Mouse (Mus musculus) adrenal gland, adult 18-20 months (tissue): ENCODE results near the gene Itga10. TPM values are rescaled to one million over a fixed set of nuclear protein-coding genes. Genes with fewer than 3 reads are reported as not detected.
"Not testable (repeated sequence)": the region's sequence is repeated elsewhere in the genome, so short reads cannot be mapped to it uniquely, and the experiment has no call there.

Source experiments
- DNase-seq, 2 experiments: peaks; one replicate each; pipeline ENCODE4 v3.0.0; 2021 to 2022; ENCODE audit warnings: low spot score in 2 of 2
- long read RNA-seq, 2 experiments: library from polyadenylated mRNA; stranded (forward); transcript quantifications; one replicate each; pipeline ENCODE4 v2.0.0; 2021
- total RNA-seq, 2 experiments: library from RNA; stranded (reverse); gene quantifications; 1 replicate in 1 of 2; 2 replicates in 1 of 2; pipeline ENCODE4 v1.2.3; 2021

Gene Itga10
- total RNA-seq = 1 to 10 TPM; 1.4 to 3.0 TPM
- long read RNA-seq, experiment 1 = 0 reads
- long read RNA-seq, experiment 2 = 0 reads

DNA sequence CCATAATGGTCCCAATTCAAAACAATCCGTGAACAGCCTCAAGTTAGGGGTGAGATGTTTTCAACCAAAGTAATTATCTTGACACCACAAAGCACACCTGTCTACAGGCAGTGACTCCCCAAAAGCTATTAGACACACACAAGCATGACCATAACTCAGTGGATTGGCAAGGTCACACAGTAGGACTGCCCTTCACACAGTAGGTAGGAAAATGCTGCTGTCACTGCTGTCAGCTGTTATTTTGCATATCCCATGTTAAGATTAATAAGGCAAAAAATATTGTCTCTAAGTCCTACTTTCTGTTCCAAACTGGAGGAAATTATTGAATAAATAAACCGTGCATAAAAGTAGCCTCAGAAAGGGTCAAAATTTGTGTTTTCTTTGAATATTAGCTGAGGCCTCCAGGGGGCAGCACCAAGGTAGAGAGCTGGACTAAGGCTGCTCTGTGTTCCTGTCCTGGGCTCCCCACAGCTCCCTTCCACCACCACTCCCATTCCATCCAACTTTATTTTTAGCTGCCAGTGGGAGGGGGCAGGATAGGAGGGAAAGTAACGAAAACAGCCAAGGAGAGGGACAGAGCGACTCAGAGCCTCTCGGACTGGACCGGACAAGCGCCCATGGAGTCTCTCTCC, at the start of gene Itga10:
Gene Itga10 (plus strand): TSS at position 567 of the 632 bp plus-strand sequence.
- no peak for DNase-seq

DNA sequence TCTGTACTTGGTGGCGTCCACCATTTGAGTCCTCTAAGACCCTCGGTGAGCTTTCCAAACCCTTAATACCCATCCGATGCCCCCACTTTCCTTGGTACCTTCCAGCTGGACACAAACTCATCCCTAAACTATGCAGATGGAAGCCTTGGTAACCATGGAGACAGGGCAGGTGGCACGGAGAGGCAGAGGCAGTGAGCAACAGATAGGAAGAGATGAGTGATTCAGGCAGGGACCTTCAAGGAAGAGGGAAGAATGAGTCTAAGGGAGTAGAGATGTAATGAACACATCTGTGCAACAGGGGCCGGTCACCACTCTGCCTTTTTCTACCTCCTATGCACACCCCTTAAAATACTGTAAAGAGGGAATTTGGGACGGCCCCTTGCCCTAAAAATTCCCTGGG, 49.7 kb upstream of the Itga10 start:
- DNase-seq = no peak

DNA sequence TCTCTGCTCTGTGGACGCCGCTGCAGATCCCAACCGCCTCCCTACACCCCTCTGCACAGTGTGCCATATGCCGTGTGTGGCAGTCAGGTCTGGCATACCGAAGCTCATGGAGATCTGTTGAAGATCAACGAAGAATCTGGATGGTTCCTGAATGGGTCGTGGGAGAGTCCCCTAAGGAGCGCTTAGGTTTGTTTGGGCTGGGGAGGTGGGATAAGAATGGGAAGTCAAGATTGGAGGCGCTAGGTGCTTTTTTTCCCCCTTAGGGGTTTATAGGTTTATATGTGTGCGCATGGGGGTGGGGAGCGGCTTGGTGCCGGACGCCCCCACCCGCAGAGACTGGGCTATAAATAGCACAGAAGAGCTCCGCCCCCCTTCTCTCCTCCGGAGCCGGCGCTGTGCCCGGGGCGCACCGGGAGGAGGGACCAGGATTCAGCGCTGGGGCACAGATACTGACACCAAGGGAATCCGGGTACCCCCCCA, 49.1 kb upstream of the Itga10 start, which contains the start of gene Ankrd34a:
Gene Ankrd34a (plus strand): TSS at position 409 of the 480 bp plus-strand sequence.
- DNase-seq = peak; percentile 46 to 62

DNA sequence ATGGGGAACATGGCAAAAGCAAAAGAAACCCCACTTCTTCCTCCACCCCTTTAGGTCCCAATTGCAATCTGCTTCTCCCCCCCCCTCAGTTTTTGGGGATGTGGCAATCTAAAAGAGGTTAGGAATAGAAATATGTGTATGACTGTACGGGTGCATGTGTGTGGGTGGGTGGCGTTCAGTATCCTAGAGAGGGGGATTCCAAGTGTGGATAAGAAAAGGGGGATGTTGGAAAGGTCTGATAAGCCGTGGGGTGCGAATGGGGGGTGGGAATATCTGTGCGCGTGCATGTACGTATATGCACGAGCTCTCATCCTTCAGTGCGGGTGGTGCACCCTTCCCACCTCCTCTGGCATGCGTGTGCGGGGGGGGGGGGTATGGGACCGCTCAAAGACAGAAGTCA, 48.5 kb upstream of the Itga10 start:
- no peak for DNase-seq

DNA sequence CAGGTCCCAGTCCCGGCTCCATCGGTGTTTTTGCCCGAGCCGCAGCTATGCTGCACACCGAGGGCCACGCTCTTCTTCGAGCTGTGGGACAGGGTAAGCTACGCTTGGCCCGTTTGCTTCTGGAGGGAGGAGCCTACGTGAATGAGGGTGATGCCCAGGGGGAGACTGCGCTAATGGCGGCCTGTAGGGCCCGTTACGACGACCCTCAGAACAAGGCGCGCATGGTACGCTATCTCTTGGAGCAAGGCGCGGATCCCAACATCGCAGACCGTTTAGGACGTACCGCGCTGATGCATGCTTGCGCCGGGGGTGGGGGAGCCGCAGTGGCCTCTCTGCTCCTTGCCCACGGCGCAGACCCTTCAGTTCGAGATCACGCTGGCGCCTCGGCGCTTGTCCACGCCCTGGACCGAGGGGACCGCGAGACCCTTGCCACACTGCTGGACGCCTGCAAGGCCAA, 47.9 kb upstream of the Itga10 start:
- no peak for DNase-seq

DNA sequence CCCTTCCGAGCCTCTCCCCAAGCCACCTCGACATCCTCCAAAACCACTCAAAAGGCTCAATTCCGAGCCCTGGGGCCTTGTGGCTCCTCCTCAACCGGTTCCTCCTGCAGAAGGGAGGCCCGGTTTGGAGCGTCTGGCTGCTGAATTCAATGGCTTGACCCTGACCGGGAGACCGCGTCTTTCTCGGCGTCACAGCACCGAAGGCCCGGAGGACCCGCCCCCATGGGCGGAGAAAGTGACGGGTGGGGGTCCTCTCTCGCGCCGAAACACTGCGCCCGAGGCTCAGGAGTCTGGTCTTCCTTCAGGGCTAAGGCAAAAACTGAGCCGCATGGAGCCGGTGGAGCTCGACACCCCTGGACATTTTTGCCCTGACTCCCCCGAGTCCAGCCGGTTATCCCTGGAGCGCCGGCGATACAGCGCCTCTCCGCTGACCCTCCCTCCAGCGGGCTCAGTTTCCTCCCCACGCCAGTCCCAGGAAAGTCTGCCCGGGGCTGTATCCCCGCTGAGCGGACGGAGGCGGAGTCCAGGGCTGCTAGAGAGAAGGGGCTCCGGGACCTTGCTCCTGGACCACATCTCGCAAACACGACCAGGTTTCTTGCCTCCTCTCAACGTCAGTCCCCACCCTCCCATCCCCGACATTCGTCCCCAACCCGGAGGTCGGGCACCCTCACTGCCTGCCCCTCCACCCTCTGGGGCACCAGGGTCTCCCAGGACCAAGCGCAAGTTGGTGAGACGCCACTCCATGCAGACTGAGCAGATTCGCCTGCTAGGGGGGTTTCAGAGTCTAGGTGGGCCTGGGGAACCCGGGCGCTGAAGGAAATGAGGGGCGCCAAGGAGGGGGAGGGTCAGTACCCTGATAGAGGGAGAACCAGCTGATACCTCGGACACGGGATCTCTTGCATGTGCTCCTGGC, 47.0 kb upstream of the Itga10 start:
- peak; percentile 71 to 74 for DNase-seq

DNA sequence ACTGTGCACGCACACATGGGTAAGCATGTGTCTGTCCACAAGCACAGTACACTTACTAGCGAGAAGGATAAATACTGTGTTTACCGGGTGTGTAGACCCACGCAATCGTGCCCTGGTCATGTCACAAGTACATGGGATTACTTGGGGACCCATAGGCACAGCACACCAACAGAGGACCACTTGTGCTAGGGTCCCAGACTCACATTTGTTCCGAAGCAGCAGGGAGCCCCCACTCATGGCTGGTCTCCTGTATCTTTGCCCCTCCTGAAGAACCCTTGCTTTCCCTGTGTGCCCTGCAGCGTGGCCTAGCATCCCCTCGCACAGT, 46.4 kb upstream of the Itga10 start:
- DNase-seq = no peak

DNA sequence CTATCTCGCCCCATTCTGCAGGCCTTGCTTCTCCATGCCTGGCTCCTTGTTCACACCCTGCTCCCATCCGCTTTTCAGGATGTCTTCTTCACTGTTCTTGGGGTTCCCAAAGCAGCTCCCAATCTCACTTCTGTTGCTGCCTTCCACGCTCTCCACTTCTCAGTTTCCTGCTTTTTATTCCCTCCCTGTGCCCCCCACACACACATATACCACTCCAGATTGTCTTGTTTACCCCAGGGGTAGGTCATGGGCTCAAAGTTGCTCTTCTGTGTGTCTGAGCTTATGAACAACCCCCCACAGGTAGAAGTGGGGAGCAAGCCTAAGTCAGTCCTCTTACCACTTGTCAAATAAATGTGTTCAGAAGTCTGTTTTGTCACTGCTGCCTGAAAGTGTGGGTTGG, 46.0 kb upstream of the Itga10 start:
- DNase-seq = no peak

DNA sequence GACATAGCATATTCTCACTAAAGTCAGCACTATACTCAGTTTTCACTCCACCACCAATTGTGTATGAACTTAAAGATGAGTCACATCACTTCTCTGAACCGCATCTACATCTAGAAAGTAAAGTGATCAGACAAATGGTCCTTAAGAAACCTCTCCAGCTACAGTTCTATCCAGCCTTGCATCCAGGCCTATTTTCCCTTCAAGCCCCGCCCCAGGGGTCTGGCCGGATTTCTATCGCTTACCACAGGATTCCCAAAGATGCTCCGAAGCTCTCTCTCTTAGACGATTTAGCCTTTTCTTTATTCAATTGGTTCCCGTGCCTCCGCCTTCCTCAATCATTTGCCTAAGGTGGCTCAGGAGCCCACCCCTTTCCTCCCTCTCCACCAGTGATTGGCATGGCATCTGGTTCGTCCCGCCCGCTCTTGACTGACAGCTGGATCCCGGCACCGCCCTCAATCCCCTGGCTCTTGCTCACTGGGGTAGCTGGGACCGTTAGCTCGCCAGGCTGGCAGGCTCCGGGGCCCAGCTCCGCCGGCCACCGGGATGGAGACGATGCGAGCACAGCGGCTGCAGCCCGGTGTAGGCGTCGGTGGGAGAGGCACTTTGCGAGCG, 44.6 kb upstream of the Itga10 start, which contains the start of gene Lix1l:
Gene Lix1l (plus strand): TSS at position 511 of the 612 bp plus-strand sequence.
- peak; percentile 82 to 83 for DNase-seq

DNA sequence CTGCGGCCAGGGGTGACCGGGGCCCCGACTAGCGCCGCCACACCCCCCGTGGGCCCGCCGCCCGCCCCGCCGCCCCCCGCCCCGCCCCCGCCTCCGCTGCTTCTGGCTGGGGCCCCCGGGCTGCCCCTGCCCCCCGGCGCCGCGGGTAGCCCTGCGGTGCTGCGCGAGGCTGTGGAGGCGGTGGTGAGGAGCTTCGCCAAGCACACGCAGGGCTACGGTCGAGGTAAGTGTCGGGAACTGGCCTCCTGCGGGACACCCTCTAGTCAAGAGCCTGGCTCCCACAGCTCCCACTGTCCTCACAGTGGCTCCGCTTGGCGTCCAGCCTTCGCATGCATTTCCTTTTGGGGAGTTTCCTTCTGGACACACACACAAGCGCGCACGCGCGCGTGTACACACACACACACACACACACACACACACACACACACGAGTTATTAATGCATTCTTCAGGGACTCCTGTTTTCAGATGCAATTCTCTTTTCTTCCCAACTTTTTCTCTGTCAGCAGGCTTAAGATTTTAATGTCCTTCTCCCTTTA, 44.1 kb upstream of the Itga10 start:
- peak; percentile 63 to 69 for DNase-seq

DNA sequence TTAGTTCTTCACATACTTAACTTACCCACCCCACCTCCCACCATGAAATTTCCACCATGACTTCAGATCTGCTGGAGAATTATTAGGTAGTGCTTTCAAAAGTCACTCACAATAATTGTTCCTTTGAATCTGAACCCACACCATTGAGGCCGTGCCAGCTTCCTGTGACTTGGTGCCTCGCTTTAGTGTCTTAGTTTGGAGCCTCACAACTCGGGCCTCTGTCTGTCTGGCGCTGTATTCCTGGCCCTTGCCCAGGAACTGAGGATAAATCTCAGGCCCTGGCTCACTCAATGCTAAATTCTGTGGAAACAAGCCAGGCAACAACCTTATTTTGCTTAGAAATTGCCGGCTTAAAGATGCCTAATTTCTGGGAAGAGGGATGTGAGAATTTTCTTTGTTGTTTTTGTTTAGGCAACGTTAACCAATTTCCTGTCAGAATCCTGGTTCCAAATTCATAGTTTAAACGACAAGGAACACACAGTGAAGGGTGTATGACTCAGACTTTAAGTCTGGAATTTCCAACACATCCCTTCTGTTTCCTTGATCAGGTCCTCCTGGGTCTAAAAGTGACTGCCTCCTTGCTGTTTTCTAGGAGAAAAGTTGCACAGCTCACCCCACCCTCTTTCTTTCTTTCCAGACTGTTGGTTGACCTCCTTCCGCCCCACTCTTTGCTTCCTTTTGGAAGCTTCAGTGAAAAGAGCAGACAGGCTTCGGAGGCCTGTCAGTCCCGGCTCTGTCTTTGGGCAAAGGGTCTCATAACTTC, 43.3 kb upstream of the Itga10 start:
- no peak for DNase-seq

DNA sequence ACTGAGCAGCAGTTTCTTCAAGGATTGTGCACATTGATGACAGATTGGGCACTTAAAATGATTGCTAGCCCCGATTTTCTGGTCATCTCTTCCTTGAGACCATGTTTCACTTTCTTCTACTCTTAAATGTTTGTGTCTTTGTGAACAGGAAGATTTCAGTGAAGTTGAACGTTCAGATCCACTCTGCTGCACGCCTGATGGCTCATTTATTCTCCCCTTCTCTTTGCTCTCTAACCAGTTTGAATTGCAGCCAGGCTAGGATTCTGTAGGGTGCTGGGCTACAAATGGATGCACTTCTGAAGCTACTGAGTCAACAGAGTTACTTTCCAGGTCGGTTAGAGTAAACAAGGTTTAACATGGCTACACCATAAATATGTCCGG, 42.7 kb upstream of the Itga10 start:
- DNase-seq = no peak

DNA sequence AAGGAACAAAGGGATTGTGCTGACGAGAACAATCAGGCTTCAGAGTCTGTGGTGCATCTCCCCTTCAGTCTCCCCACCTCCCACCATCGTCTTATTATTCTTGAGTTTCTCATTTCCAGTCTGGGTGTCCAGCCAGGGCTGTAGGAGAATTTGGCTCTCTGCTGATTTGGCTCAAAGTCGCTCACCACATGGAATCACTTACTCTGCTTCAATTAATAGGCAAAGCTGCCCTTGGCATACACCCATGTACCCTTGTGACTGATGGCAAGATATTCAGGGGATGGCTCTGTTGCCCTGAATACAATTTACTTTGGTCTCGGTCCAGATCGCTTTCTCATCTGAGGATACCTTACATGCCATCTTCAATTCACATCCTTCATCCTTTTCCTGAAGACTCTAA, 42.1 kb upstream of the Itga10 start:
- no peak for DNase-seq

DNA sequence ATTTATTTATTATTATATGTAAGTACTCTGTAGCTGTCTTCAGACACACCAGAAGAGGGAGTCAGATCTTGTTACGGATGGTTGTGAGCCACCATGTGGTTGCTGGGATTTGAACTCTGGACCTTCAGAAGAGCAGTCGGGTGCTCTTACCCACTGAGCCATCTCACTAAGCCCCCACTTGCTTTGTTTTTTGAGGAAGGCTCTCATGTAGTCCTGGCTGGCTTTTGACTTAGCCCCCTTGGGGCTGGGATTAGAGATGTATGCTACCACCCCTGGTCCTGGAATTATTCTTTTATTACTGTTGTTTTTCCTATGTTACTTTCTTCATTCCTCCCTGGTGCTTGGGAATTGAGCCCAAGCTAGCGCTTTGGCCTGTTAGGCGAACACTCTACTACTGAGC, 39.4 kb upstream of the Itga10 start:
- DNase-seq = not testable (repeated sequence)

DNA sequence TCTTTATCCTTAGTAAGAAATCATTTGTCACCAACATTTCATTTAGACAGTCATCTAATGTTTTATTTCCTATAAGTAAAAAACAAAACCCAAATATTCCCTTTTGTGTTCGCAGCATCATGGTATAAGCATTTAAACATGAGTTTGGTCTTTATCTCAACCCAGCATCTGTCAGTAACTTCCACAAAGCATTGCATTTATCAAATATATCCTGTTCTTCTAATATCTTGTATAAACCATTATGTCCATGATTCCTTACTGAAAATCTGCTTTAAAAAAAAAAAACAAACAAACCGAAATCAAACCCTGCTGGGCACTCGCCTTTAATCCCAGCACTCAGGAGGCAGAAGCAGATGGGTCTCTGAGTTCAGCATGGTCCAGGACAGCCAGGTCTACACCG, 38.8 kb upstream of the Itga10 start:
- DNase-seq = no peak

DNA sequence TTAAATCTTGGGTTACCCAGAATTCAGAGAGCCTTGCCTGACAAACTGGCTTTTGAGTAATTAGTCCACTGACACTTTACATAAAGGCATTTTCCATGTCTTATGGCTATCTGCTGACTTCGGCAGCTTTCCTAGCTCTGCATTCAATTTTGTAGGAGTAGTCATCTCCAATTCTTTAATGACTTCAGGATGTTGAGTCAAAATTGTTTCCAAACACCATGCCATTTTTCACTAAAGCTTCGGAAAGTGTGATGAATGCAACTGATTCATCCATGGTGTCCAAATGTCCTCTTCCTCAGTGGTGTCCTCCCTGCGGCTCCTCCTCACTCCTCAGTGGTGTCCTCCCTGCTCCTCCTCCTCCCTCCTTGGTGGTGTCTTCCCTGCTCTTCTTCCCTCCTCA, 27.4 kb upstream of the Itga10 start:
- DNase-seq = no peak

DNA sequence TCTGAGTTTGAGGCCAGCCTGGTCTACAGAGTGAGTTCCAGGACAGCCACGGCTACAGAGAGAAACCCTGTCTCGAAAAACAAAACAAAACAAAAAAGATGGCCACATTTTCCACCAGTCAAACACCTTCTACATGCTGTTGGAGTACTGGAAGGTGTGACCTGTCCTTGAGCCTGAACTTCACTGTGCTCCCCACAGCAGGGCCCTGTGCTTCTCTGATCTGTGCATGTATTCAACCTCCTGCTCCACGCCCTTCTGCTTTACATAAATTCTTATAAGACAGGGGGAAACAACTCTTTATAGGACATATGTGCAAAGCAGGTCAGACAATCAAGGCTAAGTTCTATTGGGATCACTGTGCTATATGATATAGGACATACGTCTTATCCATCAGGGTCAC, 22.2 kb upstream of the Itga10 start:
- DNase-seq = no peak

DNA sequence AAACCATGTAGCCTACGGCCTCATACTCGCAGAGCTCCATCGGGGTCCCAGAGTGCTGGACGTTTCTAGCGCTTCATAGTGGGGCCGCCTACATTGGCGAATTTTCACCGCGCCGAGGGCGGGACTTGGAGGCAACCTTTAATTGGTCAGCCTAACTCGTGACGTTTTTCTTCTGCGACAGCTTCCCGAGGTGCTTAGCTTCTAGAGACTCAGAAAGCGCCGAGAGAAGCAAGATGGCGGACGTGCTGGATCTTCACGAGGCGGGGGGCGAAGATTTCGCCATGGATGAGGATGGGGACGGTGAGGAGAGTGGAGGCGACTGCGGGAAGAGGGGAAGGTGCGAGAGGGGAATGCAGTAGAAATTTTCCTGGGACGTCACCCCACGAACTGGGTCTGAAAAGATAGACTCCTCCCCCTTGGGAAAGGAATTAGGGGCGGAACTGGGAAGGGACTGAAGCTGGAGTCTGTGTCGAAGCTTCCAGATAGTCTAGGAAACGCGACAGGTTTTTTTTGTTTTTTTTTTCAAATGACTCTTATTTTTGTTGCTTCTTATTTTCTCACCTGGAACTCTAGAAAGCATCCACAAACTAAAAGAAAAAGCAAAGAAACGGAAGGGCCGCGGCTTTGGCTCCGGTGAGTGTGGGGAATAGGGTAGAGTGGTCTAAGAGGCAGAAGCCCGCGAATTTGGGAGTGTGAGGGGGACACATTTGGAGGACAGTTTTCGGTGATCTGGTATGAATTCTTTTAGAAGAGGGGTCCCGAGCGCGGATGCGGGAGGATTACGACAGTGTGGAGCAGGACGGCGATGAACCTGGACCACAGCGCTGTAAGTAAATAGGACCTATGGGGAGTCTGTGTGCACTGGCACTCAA, 15.4 kb upstream of the Itga10 start, which contains the start of gene Rbm8a:
Gene Rbm8a (plus strand): TSS at position 205 of the 872 bp plus-strand sequence.
- peak; percentile 90 to 93 for DNase-seq

DNA sequence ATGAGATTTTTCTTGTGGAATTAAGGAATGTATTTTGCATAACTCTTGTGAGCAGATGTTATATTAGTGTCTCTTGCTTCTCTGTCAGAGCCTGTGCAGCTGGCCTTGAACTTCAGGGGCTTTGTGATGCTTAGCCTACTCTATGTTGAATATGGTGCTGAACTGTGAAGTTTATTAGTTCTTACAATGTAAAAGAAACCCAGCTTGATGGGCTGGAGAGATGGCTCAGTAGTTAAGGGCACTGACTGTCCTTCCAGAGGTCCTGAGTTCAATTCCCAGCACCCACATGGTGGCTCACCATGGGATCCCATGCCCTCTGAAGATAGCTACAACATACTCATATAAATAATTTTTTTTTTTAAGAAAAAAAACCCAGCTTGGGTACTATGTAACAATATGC, 13.3 kb upstream of the Itga10 start:
- no peak for DNase-seq

DNA sequence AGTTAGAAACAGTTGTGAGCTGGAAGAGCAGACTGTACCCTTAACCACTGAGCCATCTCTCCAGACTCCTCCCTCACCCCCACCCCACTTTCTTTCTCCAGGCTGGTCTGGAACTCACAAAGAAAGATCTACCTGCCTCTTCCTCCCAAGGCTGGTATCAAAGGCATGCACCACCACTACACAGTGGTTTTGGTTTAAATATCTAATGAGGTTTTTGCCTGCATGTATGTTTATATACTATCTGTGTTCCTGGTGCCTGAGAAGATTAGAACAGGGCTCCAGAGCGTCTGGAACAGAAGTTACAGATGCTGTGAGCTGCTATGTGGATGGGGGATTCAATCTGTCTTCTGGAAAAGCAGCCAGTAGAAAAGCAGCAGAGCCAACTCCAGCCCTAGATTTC, 11.4 kb upstream of the Itga10 start:
- no peak for DNase-seq
